Mouse (Mus musculus): ENCODE data around the gene Nav1. TPM values are rescaled to one million over a fixed set of nuclear protein-coding genes. Genes with fewer than 3 reads are reported as not detected.

The Nav1 gene
- total RNA-seq, 1 experiment from 2014 or later, result 7.2 TPM

DNA sequence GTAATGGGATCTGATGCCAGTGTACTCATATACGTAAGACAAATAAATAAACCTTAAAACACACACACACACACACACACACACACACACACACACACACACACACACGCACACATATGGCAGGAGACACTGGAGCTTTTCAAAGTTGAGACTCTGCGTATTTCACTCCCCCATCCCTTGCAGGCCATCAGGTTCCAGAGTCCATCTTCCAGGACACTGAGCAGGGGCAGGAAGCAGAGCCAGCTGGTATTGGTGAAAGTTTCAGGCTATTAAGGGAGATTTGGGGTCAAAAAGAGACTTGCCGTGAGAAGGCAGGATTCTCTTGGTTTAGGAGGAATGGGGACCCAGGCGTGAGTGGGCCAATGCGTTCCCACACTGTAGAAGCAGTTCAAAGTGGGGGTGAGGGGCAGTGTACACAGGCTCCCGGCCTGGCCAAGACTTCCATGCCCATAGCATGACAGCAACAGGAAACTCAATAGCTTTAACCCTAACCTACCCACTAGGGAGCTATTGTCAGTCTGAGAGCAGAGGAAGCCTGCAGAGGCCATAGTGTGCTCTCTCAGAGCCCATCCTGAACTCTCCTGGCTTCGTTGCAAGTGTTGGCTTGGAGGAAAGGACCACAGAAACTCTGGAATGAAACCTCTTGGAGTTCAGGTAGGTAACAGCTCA, 44.0 kb downstream of the Nav1 start:
- ATAC-seq (replicated peaks; ENCODE audit: insufficient number of reproducible peaks, low FRiP score, low TSS enrichment, poor library complexity, severe bottlenecking), result no peak

- ATAC-seq (replicated peaks; ENCODE audit: insufficient number of reproducible peaks, low FRiP score, low TSS enrichment, poor library complexity, severe bottlenecking), result no peak
Observed at GRCm38 (mm10) chr1:135562115-135562514, 45.0 kb downstream of the Nav1 start.

DNA sequence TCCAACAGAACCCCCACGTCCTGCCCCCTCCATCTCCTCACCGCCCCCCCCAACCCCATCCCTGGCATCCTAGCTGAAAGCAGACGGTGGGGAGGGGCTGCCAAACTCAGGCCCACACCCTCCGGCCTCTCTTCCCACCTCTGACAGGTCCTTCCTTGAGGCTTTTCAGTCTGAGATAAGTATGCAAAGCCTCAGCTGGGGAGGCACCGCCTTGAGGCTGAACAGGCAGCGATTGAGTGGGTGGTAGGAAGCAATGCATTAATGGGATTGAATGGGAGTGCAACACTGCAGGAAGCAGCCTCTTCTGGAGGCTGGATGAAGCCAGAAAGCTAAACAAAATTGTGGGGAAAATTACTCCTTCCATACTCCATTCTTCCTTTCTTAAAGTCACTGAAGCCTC, 45.8 kb downstream of the Nav1 start:
- ATAC-seq (replicated peaks; ENCODE audit: insufficient number of reproducible peaks, low FRiP score, low TSS enrichment, poor library complexity, severe bottlenecking), result no peak

GRCm38 (mm10) chr1:135557976-135558375, 49.1 kb downstream of the Nav1 start:
- no peak for ATAC-seq (replicated peaks; ENCODE audit: insufficient number of reproducible peaks, low FRiP score, low TSS enrichment, poor library complexity, severe bottlenecking)

- ATAC-seq (replicated peaks; ENCODE audit: insufficient number of reproducible peaks, low FRiP score, low TSS enrichment, poor library complexity, severe bottlenecking), result no peak
Observed at GRCm38 (mm10) chr1:135555885-135556284, 51.2 kb downstream of the Nav1 start.

GRCm38 (mm10) chr1:135554632-135555260, 52.3 kb downstream of the Nav1 start:
- no peak for ATAC-seq (replicated peaks; ENCODE audit: insufficient number of reproducible peaks, low FRiP score, low TSS enrichment, poor library complexity, severe bottlenecking)

- ATAC-seq (replicated peaks; ENCODE audit: insufficient number of reproducible peaks, low FRiP score, low TSS enrichment, poor library complexity, severe bottlenecking), result no peak
Observed at GRCm38 (mm10) chr1:135553615-135554014, 53.5 kb downstream of the Nav1 start.

GRCm38 (mm10) chr1:135553154-135553553, 53.9 kb downstream of the Nav1 start:
- ATAC-seq (replicated peaks; ENCODE audit: insufficient number of reproducible peaks, low FRiP score, low TSS enrichment, poor library complexity, severe bottlenecking), result no peak

- ATAC-seq (replicated peaks; ENCODE audit: insufficient number of reproducible peaks, low FRiP score, low TSS enrichment, poor library complexity, severe bottlenecking), result no peak
Observed at GRCm38 (mm10) chr1:135550886-135551285, 56.2 kb downstream of the Nav1 start.

DNA sequence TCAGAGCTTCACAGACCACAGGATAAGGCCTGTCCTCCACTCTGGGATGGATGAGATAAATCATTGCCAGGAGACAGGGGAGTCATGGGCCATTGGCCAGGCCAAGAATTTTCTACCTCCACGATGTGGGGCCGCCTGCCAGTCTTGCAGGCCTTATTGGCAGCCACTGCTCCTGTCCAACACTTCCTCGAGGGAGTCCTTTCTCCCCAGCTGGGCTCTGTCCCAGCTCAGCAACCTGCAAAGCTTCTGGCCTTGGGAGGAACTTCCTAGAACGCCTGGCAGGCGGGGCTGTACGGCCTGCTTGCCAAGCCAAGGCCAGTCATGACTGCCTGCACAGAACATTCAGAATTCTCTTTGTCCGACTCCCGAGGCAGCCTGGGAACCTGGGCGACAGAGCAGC, 58.3 kb downstream of the Nav1 start:
- no peak for ATAC-seq (replicated peaks; ENCODE audit: insufficient number of reproducible peaks, low FRiP score, low TSS enrichment, poor library complexity, severe bottlenecking)

- no peak for ATAC-seq (replicated peaks; ENCODE audit: insufficient number of reproducible peaks, low FRiP score, low TSS enrichment, poor library complexity, severe bottlenecking)
Observed at GRCm38 (mm10) chr1:135546099-135546498, 61.0 kb downstream of the Nav1 start.

DNA sequence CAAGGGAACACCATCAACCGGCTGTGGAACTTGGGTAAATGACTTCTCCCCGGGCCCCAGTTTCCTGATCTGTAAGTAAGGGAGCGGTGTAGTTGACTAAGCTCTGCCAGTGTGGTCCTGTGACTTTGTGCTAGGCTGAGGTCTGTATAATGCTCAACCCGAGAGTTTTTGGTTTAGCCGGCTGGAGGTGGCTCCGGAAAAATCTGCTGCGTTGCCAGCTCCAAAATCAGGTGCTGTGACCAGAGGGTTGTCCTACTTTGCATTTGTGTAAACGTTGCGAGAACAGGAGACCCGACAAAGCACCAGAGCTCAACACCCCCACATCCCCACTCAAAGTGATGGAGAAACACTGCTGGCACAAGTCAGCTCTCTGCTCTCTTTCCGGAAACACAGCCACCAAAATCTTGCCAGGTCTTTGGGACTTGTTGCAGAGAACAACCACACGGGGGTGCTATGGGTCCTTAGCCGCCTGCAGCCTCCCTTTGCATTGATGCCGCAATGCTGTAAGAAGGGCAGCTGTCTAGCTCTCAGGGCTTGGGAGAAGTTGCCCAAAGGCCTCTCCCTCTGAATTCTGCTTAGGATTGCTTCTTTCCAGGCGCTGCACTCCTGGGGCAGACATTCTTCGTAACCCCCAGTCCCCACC, 62.5 kb downstream of the Nav1 start:
- peak; percentile 74; the same call in 1 of the 2 replicates for ATAC-seq (replicated peaks; ENCODE audit: insufficient number of reproducible peaks, low FRiP score, low TSS enrichment, poor library complexity, severe bottlenecking)

- ATAC-seq (replicated peaks; ENCODE audit: insufficient number of reproducible peaks, low FRiP score, low TSS enrichment, poor library complexity, severe bottlenecking), result no peak
Observed at GRCm38 (mm10) chr1:135542841-135543810, 64.0 kb downstream of the Nav1 start.

- ATAC-seq (replicated peaks; ENCODE audit: insufficient number of reproducible peaks, low FRiP score, low TSS enrichment, poor library complexity, severe bottlenecking), result no peak
Observed at GRCm38 (mm10) chr1:135542080-135542479, 65.0 kb downstream of the Nav1 start.

- peak; percentile 83 for ATAC-seq (replicated peaks; ENCODE audit: insufficient number of reproducible peaks, low FRiP score, low TSS enrichment, poor library complexity, severe bottlenecking)
Observed at GRCm38 (mm10) chr1:135540270-135540669, 66.8 kb downstream of the Nav1 start.

- ATAC-seq (replicated peaks; ENCODE audit: insufficient number of reproducible peaks, low FRiP score, low TSS enrichment, poor library complexity, severe bottlenecking), result no peak
Observed at GRCm38 (mm10) chr1:135538441-135539265, 68.4 kb downstream of the Nav1 start.

- no peak for ATAC-seq (replicated peaks; ENCODE audit: insufficient number of reproducible peaks, low FRiP score, low TSS enrichment, poor library complexity, severe bottlenecking)
Observed at GRCm38 (mm10) chr1:135536822-135537221, 70.3 kb downstream of the Nav1 start.

- ATAC-seq (replicated peaks; ENCODE audit: insufficient number of reproducible peaks, low FRiP score, low TSS enrichment, poor library complexity, severe bottlenecking), result no peak
Observed at GRCm38 (mm10) chr1:135536326-135536725, 70.8 kb downstream of the Nav1 start.

All from monocyte, adult 5-6 weeks (primary cell).